Mouse (Mus musculus): ENCODE measurements around the gene Oxnad1. TPM values are rescaled to one million over a fixed set of nuclear protein-coding genes. Genes with fewer than 3 reads are reported as not detected.

Oxnad1 gene
- polyA plus RNA-seq, 1 experiment, result 20.2 TPM

GRCm38 (mm10) chr14:32146578-32146977, 61.4 kb downstream of the Oxnad1 start:
- TF ChIP-seq POLR2A (IDR thresholded peaks at IDR 0.05; ENCODE audit: borderline replicate concordance, extremely low read depth, insufficient read depth, insufficient read length, poor library complexity, severe bottlenecking), result no peak
- no peak for DNase-seq (ENCODE audit: low read depth)

GRCm38 (mm10) chr14:32150872-32151271, 65.7 kb downstream of the Oxnad1 start:
- TF ChIP-seq CTCF (IDR thresholded peaks at IDR 0.05; ENCODE audit: borderline replicate concordance, extremely low read depth, insufficient read depth, insufficient read length), result no peak
- no peak for TF ChIP-seq POLR2A (IDR thresholded peaks at IDR 0.05; ENCODE audit: borderline replicate concordance, extremely low read depth, insufficient read depth, insufficient read length, poor library complexity, severe bottlenecking)
- no peak for DNase-seq (ENCODE audit: low read depth)

- no peak for TF ChIP-seq POLR2A (IDR thresholded peaks at IDR 0.05; ENCODE audit: borderline replicate concordance, extremely low read depth, insufficient read depth, insufficient read length, poor library complexity, severe bottlenecking)
- TF ChIP-seq CTCF (IDR thresholded peaks at IDR 0.05; ENCODE audit: borderline replicate concordance, extremely low read depth, insufficient read depth, insufficient read length), result no peak
Observed at GRCm38 (mm10) chr14:32152243-32152965, 67.2 kb downstream of the Oxnad1 start.

More at GRCm38 (mm10) chr14:32152243-32152965, 67.2 kb downstream of the Oxnad1 start:
- DNase-seq (ENCODE audit: low read depth), result no peak

Other genes starting within 250 kb of the Oxnad1 start
- 0.39 and 0.44 TPM in 2 replicates for gene Galnt15, start 56.4 kb upstream of the Oxnad1 start, polyA plus RNA-seq (2012; rRNA removed)
- gene Dph3, start 355 bp downstream of the Oxnad1 start, polyA plus RNA-seq (2012; rRNA removed), result 43.6 and 48.6 TPM in 2 replicates
- gene Msmb, start 56.6 kb downstream of the Oxnad1 start, polyA plus RNA-seq (2012; rRNA removed), result not detected in 2 replicates
- 53.0 and 56.5 TPM in 2 replicates for gene Ncoa4, start 74.5 kb downstream of the Oxnad1 start, polyA plus RNA-seq (2012; rRNA removed)
- 122 and 139 TPM in 2 replicates for gene Timm23, start 116.5 kb downstream of the Oxnad1 start, polyA plus RNA-seq (2012; rRNA removed)
- 14.4 and 22.0 TPM in 2 replicates for gene Parg, start 116.6 kb downstream of the Oxnad1 start, polyA plus RNA-seq (2012; rRNA removed)
- gene Ogdhl, start 236.6 kb downstream of the Oxnad1 start, polyA plus RNA-seq (2012; rRNA removed), result 24.0 and 27.5 TPM in 2 replicates